Mouse (Mus musculus): Measurements from ENCODE around the gene 1110032F04Rik.
A peak's percentile ranks its signal among the peaks of the same experiment; 100 is the strongest.
"Not testable (repeated sequence)": the region's sequence is repeated elsewhere in the genome, so short reads cannot be mapped to it uniquely, and the experiment has no call there.

The 1110032F04Rik gene

DNA sequence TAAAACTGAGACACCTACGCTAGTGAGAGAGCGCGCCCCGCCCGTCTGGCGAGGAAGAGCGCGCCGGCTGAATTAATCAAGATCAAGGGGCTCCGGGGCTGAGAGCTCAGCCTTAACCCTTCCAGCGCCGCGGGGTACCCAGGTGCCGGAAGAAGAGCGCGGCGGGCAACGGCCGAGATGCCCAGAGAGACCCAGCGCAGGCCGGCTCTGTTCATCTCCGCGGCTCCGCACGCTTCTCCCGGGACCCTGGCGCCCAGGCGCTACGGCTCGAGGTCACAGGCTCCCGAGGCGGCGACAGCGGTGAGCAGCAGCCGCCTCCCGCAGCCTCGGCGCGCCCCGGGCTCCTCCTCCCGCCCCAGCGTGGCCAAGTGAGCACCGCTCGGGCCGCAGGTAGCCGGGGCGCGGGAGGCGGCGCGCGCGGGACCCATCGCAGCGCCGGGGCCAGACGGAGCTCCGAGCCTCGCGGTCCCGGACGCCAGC lies at the start of gene 1110032F04Rik:
TSS of gene 1110032F04Rik (plus strand) at position 376 of the 480 bp plus-strand sequence.
- DNase-seq (ENCODE audit: low spot score), result no peak

DNA sequence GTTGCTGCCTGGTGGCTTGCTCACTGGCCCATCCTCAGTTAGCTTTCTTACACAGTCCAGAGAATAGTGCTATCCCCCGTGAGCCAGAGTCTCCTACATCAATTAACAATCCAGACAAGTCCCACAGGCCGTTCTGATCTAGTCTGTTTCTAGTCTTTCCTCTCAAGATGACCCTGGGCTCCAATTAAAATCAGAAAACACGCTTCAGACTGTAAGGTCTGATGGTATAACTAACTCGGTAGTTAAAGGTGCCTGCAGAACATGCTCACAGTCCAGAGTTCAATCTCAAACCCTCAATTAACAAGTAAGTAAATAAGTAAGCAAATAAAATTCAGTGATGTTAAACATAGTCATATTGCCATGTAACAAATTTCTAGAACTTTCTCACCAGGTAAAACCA lies 48.0 kb upstream of the 1110032F04Rik start:
- DNase-seq (ENCODE audit: low spot score), result no peak

- DNase-seq (ENCODE audit: low spot score), result no peak
Measured at GRCm38 (mm10) chr3:68821926-68822341, 47.5 kb upstream of the 1110032F04Rik start.

GRCm38 (mm10) chr3:68823876-68824764 lies 45.3 kb upstream of the 1110032F04Rik start:
- no peak for DNase-seq (ENCODE audit: low spot score)

DNA sequence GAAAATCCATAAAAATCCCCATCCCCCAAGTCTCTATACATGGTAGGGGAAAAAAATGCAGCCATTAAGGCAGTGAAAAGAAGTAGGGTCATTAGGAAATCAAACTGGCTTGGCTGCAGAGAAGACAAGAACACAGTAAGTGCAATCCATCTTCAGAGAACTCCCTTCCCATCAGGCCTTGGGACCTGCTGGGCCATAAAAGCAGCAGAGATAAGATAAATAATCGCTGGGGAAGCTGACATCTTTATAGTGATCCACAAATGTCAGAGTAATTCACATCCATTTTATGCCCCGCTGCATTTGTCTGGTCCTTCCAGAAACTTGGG lies 44.7 kb upstream of the 1110032F04Rik start:
- DNase-seq (ENCODE audit: low spot score), result peak; percentile 18

DNA sequence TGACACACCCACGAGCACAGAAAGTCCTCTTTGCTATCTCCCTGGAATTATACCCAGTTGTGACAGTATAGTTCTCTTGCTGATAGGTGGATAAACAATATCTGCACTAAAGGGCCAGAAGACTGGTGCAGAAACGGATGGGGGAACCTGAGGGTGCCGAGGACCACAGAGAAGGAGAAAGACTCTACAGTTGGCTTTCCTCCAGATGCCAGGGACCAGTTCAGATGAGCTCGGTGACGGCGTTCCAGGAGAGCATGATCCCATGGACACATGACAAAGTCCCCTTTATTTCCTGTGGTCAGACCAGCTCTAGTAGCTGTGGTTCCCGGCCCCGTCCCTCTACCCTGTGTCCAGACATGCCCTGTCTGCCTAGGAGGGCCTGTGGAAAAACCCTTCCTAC lies 44.2 kb upstream of the 1110032F04Rik start:
- DNase-seq (ENCODE audit: low spot score), result peak; percentile 43

DNA sequence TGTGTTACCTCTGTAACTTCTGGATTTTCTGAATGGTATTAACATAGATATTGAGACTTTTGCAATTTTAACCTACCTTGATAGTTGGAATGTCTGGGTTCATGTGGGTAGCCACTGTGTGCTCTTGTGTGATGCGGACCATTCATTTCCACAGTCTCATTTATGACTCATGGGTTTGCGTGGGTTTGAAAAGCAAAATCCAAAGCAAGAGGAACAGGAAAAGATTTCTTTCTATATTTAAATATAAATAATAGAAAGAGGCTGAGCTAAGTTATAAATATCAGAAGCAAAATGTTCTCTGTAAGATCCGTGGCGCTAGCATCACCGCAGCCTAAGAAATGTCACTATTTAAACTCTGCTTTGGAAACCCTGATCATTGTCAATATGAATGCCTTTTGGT lies 41.7 kb upstream of the 1110032F04Rik start:
- no peak for DNase-seq (ENCODE audit: low spot score)

DNA sequence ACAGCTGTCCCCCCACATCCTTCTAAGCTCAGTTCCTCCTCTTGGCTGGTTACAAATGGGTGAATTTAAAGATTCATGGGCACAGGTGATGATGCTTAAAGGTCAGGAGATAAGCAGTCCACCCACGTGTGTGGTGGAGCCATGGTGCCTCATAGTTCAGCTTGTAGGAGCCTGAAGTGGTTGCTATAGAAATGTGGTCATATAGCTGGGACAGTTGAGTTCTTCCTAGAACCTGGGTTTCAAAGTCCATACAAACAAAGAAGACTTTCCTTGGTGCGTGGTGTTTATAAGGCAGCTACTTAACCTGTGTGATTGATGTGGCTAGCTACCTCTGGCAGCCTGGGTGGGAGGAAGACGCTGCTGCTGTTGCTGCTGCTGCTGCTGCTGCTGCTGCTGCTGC lies 39.4 kb upstream of the 1110032F04Rik start:
- no peak for DNase-seq (ENCODE audit: low spot score)

DNA sequence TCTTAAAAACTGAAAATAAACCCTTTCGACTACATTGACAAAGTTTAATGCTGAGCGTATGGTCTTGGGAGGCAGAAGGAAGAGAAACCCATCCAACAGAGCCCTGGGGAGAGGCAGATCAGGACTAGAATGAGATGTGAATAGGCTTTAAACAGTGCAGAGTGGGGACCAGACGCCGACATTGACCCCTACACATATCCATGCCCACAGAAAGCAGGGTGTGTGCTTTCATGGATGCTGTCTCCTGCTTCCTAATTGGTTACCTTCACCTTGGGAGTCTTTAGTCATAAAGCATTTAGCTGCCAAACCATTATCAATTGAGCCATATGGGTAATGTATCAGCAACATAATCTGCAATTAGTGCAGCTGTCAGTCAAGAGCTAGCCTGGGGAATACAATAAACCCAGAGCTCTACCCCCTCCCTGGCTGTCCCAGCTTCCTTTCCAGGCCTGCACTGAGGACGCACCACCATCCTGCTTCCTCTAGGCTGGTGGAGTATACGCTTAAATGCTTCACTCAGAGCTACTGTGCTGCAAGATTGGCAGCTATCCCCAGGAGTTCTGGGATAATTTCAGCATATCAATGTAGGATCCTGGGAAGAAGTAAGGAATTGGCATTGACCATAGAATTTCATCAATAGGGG lies 32.4 kb upstream of the 1110032F04Rik start:
- no peak for DNase-seq (ENCODE audit: low spot score)

- no peak for DNase-seq (ENCODE audit: low spot score)
Measured at GRCm38 (mm10) chr3:68840206-68840605, 29.2 kb upstream of the 1110032F04Rik start.

DNA sequence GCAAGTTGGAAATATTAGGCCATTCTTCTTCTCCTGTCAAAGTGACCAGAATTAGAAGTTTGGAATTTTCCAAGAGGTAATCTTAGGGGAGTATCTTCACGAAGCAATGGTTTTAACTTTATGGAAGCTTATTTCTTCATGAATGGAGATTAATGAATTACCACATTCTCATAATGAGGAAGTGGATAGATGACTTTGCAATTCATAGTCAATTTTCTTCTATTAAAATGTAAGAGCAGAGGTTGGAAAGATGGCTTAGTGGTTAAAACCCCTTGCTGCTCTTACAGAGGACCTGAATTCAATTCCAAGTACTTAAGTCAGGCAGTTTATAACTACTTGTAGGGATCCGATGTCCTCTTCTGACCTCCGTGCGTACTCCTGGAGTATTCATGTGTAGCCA lies 25.4 kb upstream of the 1110032F04Rik start:
- DNase-seq (ENCODE audit: low spot score), result no peak

- DNase-seq (ENCODE audit: low spot score), result no peak
Measured at GRCm38 (mm10) chr3:68848323-68848722, 21.1 kb upstream of the 1110032F04Rik start.

DNA sequence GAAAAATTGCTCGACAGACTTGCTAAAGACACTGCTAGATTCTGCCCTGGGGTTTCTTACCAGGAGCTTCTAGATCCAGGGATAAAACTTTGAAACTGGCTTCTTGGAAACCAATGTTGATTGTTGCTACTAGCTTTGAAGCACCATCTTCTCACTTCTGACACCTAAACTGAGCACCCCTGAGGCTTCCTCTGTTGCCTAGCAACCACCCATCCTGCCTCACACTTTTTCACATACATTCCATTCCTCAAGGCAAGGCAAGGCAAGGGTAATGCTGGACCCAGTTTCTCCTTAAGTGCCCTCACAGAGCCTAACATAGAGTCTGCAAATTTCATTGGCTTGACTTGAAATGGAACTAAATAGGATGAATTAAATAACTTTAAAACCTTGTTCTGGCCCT lies 17.0 kb upstream of the 1110032F04Rik start:
- DNase-seq (ENCODE audit: low spot score), result no peak

- no peak for DNase-seq (ENCODE audit: low spot score)
Measured at GRCm38 (mm10) chr3:68869691-68870567, 543 bp downstream of the 1110032F04Rik start.

DNA sequence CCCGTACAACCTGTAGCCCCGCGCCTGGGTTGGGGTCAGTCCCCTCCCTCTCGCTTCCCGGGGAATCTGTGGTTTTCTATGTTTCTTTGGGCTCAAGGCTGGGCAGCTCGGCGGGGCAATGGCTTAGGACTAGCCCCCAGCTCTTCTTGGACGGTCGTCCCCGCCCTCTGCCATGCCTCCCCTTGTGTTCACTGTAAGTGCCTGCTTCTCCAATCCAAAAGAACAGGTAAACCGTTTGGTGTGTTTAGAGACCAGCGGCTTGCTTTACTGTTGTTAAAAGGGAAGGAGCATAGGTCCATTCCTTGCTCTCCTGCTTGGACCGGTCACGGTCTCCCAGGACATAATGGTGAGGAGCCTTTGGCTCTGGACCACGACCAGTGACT lies 1.2 kb downstream of the 1110032F04Rik start:
- no peak for DNase-seq (ENCODE audit: low spot score)

DNA sequence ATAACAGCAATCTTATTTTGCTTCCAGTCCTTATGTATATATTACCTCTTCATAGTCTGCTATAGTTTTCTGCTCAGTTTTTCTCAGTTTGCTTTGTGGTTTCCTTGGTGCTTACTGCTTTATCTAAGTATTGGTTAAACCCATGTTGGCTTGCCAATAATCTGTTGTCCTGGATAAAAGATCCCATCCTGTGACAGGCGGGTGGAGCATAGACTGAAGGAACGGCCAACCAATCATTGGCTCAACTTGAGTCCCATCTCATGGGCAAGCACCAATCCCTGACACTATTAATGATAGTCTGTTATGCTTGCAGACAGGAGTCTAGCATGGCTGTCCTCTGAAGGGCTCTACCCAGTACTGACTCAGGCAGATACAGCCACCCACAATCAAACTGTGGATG lies 4.7 kb downstream of the 1110032F04Rik start:
- DNase-seq (ENCODE audit: low spot score), result no peak

DNA sequence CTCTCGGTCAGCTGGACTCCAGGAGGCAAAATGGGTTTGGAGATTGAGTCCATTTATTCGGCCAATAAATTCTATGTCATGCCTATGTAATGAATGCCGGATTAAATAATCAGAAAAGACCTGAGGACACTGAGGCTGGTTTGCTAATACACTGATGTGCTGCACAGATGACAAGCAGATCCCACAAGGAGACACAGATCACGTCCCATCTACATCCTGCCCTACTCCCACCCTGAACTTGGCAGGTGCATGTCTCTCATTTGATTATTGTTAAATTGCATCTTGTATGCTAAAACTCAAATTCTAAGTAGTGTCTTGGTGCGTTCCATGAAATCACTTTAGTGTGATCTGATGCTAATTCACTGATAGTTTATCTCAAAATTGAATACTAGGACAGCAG lies 17.5 kb downstream of the 1110032F04Rik start:
- peak; percentile 52 for DNase-seq (ENCODE audit: low spot score)

- no peak for DNase-seq (ENCODE audit: low spot score)
Measured at GRCm38 (mm10) chr3:68895426-68895825, 26.0 kb downstream of the 1110032F04Rik start.

DNA sequence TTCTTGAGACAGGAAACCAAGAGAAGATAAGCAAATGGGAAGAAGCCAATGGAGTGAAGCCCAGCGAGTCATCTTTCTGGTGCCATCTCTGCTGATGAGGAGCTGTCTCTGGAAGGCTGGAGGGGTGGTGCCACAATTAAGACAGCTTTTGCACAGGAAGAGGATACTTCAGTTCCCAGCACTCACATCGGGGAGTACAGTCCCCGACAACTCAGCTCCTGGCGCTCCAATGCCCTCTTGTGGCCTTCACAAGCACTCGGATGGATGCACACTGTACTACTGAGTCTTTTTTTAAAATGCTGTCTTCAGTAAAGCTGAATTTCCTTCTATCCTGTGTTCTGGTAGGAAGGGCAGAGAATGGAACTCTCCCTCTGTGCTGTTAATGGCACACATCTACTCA lies 27.8 kb downstream of the 1110032F04Rik start:
- no peak for DNase-seq (ENCODE audit: low spot score)

GRCm38 (mm10) chr3:68902636-68903035 lies 33.2 kb downstream of the 1110032F04Rik start:
- not testable (repeated sequence) for DNase-seq (ENCODE audit: low spot score)

- no peak for DNase-seq (ENCODE audit: low spot score)
Measured at GRCm38 (mm10) chr3:68904902-68905778, 35.8 kb downstream of the 1110032F04Rik start.
